Mouse (Mus musculus) CH12.LX (cell line): Measurements from ENCODE around the gene Pxmp4. TPM values are rescaled to one million over a fixed set of nuclear protein-coding genes. Genes with fewer than 3 reads are reported as not detected.

Experiments used
- DNase-seq: peaks from one replicate; pipeline ENCODE4 v3.0.0-alpha.2; 2013; ENCODE audit errors: extremely low read depth
- H3K27ac ChIP-seq: 2 replicates; pipeline ENCODE4 v1.5.1; 2012; ENCODE audit warnings: low read depth, mild to moderate bottlenecking, control low read depth, moderate library complexity; ENCODE audit not compliant: insufficient read depth
- H3K27me3 ChIP-seq: replicated peaks from 2 replicates; pipeline ENCODE3; 2012; ENCODE audit warnings: inconsistent platforms
- H3K36me3 ChIP-seq, 2 experiments: replicated peaks in 1 of 2; 2 replicates each; pipeline versions ENCODE3 to v1.6.1; 2012; ENCODE audit warnings: inconsistent platforms in 1 of 2, low read length in 1 of 2, mild to moderate bottlenecking in 1 of 2, mixed read lengths in 1 of 2, moderate library complexity in 1 of 2; ENCODE audit not compliant: control insufficient read depth in 1 of 2, insufficient read depth in 1 of 2
- H3K4me1 ChIP-seq, 2 experiments: 2 replicates each; pipeline ENCODE4 v1.6.1; 2012; ENCODE audit warnings: inconsistent platforms in 1 of 2, moderate library complexity in 1 of 2; ENCODE audit not compliant: insufficient read depth in 2 of 2, control insufficient read depth in 1 of 2
- H3K4me2 ChIP-seq: 2 replicates; pipeline ENCODE4 v1.6.1; 2012; ENCODE audit warnings: low read depth, mild to moderate bottlenecking, control low read depth; ENCODE audit not compliant: poor library complexity, insufficient read depth, severe bottlenecking
- H3K4me3 ChIP-seq, 3 experiments: fragments of 150-350 bp in 1 of 3; sonication (generic) in 1 of 3; replicated peaks in 1 of 3; 2 replicates each; pipeline versions ENCODE3 to v1.5.1; 2011 to 2012; ENCODE audit warnings: low read depth in 2 of 3, low read length in 2 of 3, mild to moderate bottlenecking in 2 of 3, moderate library complexity in 2 of 3, control low read depth in 1 of 3, improper control_type of control experiment in 1 of 3, inconsistent platforms in 1 of 3, mixed read lengths in 1 of 3; ENCODE audit not compliant: poor library complexity in 1 of 3
- H3K79me2 ChIP-seq: replicated peaks from 2 replicates; pipeline ENCODE4 v1.6.1; 2012; ENCODE audit warnings: mild to moderate bottlenecking, moderate library complexity; ENCODE audit not compliant: control insufficient read depth, poor library complexity, insufficient read depth, severe bottlenecking; ENCODE audit errors: extremely low read depth
- H3K9ac ChIP-seq: 2 replicates; pipeline ENCODE4 v1.6.1; 2012; ENCODE audit warnings: low read depth, mild to moderate bottlenecking, control low read depth, moderate library complexity; ENCODE audit not compliant: insufficient read depth
- H3K9me3 ChIP-seq: replicated peaks from 2 replicates; pipeline ENCODE3; 2012; ENCODE audit warnings: low read length, inconsistent platforms, mixed read lengths
- BHLHE40 ChIP-seq: IDR thresholded peaks from 2 replicates; pipeline ENCODE4 v1.6.1; 2011; ENCODE audit warnings: mild to moderate bottlenecking, low read depth, low read length, improper control_type of control experiment
- CTCF ChIP-seq, 2 experiments: IDR thresholded peaks in 1 of 2; conservative IDR thresholded peaks in 1 of 2; 2 replicates each; pipeline ENCODE4 v1.5.1; 2011 to 2012; ENCODE audit warnings: low read depth in 2 of 2, low read length in 2 of 2, improper control_type of control experiment in 1 of 2, inconsistent platforms in 1 of 2, mild to moderate bottlenecking in 1 of 2, moderate library complexity in 1 of 2
- E2F4 ChIP-seq: IDR thresholded peaks from 2 replicates; pipeline ENCODE4 v1.6.1; 2011; ENCODE audit warnings: low read depth, low read length, improper control_type of control experiment; ENCODE audit not compliant: insufficient replicate concordance
- HCFC1 ChIP-seq: IDR thresholded peaks from 2 replicates; pipeline ENCODE4 v1.6.1; 2012; ENCODE audit warnings: low read depth, mild to moderate bottlenecking, inconsistent platforms, low read length, improper control_type of control experiment
- IRF4 ChIP-seq: IDR thresholded peaks from 2 replicates; pipeline ENCODE4 v1.6.1; 2014; ENCODE audit warnings: low read depth, mild to moderate bottlenecking, inconsistent platforms, low read length, improper control_type of control experiment
- JUND ChIP-seq: conservative IDR thresholded peaks from 2 replicates; pipeline ENCODE4 v1.6.1; 2011; ENCODE audit warnings: low read depth, low read length, improper control_type of control experiment
- KAT2A ChIP-seq: IDR thresholded peaks from 2 replicates; pipeline ENCODE4 v1.6.1; 2012; ENCODE audit warnings: low read length, improper control_type of control experiment, inconsistent platforms; ENCODE audit not compliant: insufficient replicate concordance
- MAX ChIP-seq: IDR thresholded peaks from 2 replicates; pipeline ENCODE4 v1.6.1; 2011; ENCODE audit warnings: low read length, improper control_type of control experiment
- MYC ChIP-seq: IDR thresholded peaks from 2 replicates; pipeline ENCODE4 v1.6.1; 2011; ENCODE audit warnings: low read depth, mild to moderate bottlenecking, improper control_type of control experiment, low read length
- NELFE ChIP-seq: IDR thresholded peaks from 2 replicates; pipeline ENCODE4 v1.6.1; 2011; ENCODE audit warnings: low read depth, low read length, improper control_type of control experiment
- POLR2AphosphoS2 ChIP-seq: IDR thresholded peaks from 2 replicates; pipeline ENCODE4 v1.6.1; 2011; ENCODE audit warnings: low read depth, low read length, improper control_type of control experiment
- SMC3 ChIP-seq: IDR thresholded peaks from 2 replicates; pipeline ENCODE4 v1.6.1; 2011; ENCODE audit warnings: low read depth, low read length, improper control_type of control experiment
- UBTF ChIP-seq: IDR thresholded peaks from 2 replicates; pipeline ENCODE4 v1.6.1; 2012; ENCODE audit warnings: low read depth, mild to moderate bottlenecking, inconsistent platforms, low read length, improper control_type of control experiment, moderate library complexity
- USF2 ChIP-seq: conservative IDR thresholded peaks from 2 replicates; pipeline ENCODE4 v1.6.1; 2011; ENCODE audit warnings: low read depth, low read length, improper control_type of control experiment
- ZKSCAN1 ChIP-seq: IDR thresholded peaks from 2 replicates; pipeline ENCODE4 v1.6.1; 2012; ENCODE audit warnings: low read depth, inconsistent platforms, low read length, improper control_type of control experiment, borderline replicate concordance
- dilution Hi-C: fragments of 300-500 bp; cut with MboI; formaldehyde crosslinking; loops from 2 replicates; pipeline ENCODE4 v1.14.3; 2020; ENCODE audit warnings: low sequenced_read_pairs; ENCODE audit not compliant: extremely low pct_unique_long_range_greater_than_20kb, extremely low pct_ligation_motif_present
- in situ Hi-C: fragments of 300-500 bp; cut with MboI; formaldehyde crosslinking; loops from 3 replicates; pipeline ENCODE4 v1.14.3; 2019; ENCODE audit warnings: low sequenced_read_pairs, low pct_ligation_motif_present, low pct_unique_long_range_greater_than_20kb, mixed read lengths
- polyA plus RNA-seq: library from polyadenylated mRNA; unstranded; fragments of >175 nt; gene quantifications from 2 replicates; pipeline ENCODE4 v1.2.1, GENCODE M21; 2012; ENCODE audit warnings: low read depth; ENCODE audit not compliant: insufficient read length
- total RNA-seq, 2 experiments: library from RNA; depleted of rRNA; stranded (reverse); fragments of 300-350 nt in 1 of 2; fragments of >200 nt in 1 of 2; gene quantifications; 2 replicates each; pipeline ENCODE4 v1.2.3; 2012 to 2014

Gene Pxmp4
- total and polyA plus RNA-seq, 3 experiments, result 6.0 to 9.4 (median 7.6) TPM

- no peak overlapping the region for H3K27ac ChIP-seq
- no peak overlapping the region for H3K9ac ChIP-seq
- DNase-seq, result no peak
- no peaks in the 10 kb centered on the region for H3K27me3 ChIP-seq
- H3K36me3 ChIP-seq, result peaks cover 2 to 15% of the 10 kb centered on the region in 2 experiments
- no peak overlapping the region for H3K4me3 ChIP-seq
- H3K4me1 ChIP-seq, result no peaks in the 10 kb centered on the region
- H3K9me3 ChIP-seq, result no peaks in the 10 kb centered on the region
- H3K4me2 ChIP-seq, result no peak overlapping the region
- in situ Hi-C loops, result no loop called here
- TF ChIP-seq NELFE, result no peak
- TF ChIP-seq, all 38 proteins: peak for 0
- H3K79me2 ChIP-seq, result no peaks in the 10 kb centered on the region
- dilution Hi-C loops, result no loop called here
These were observed 18.4 kb downstream of the Pxmp4 start for GRCm38 (mm10) chr2:154584931-154585601.

- dilution Hi-C loops (no loop called here), in situ Hi-C loops (no loop called here)
- Histone ChIP-seq H3K9ac (no peak overlapping the region), H3K4me2 (no peak overlapping the region), H3K9me3 (no peaks in the 10 kb centered on the region), H3K27me3 (no peaks in the 10 kb centered on the region), H3K27ac (no peak overlapping the region), H3K4me1 (no peaks in the 10 kb centered on the region), H3K4me3 (no peak overlapping the region), H3K79me2 (no peaks in the 10 kb centered on the region), H3K36me3 (peaks cover 2 to 15% of the 10 kb centered on the region in 2 experiments)
- TF ChIP-seq UBTF (no peak), MYC (no peak), BHLHE40 (no peak), JUND (no peak), POLR2AphosphoS2 (no peak), E2F4 (no peak), HCFC1 (no peak), ZKSCAN1 (no peak), SMC3 (no peak), USF2 (no peak), CTCF (conservative IDR thresholded peaks at IDR 0.05 in 1 of 2, IDR thresholded peaks at IDR 0.05 in 1 of 2; ENCODE audit: low read depth in 2 of 2, low read length in 2 of 2) (no peak), IRF4 (no peak), MAX (no peak), KAT2A (no peak)
- DNase-seq, result no peak
These were observed 19.3 kb downstream of the Pxmp4 start for GRCm38 (mm10) chr2:154583906-154584872.
